Mouse (Mus musculus) limb, embryonic 15.5 days (tissue): ENCODE results near the gene Tcf7. TPM values are rescaled to one million over a fixed set of nuclear protein-coding genes. Genes with fewer than 3 reads are reported as not detected.

ENCODE experiments used
- ATAC-seq: fragments of 200-750 bp; cut with Nextera tagmentation; 2 replicates; pipeline ENCODE4 v1.8.0; 2017; ENCODE audit warnings: low read depth, moderate TSS enrichment; ENCODE audit not compliant: insufficient number of reproducible peaks, low FRiP score, low TSS enrichment
- H3K27ac ChIP-seq: fragments of 300-500 bp; sonication (generic); 2 replicates; pipeline ENCODE4 v1.5.1; 2015; ENCODE audit warnings: moderate library complexity, mild to moderate bottlenecking, inconsistent platforms
- H3K27me3 ChIP-seq: fragments of 300-500 bp; sonication (generic); 2 replicates; pipeline ENCODE4 v1.6.1; 2015; ENCODE audit warnings: inconsistent platforms
- H3K36me3 ChIP-seq: fragments of 300-500 bp; sonication (generic); 2 replicates; pipeline ENCODE4 v1.6.1; 2015; ENCODE audit warnings: inconsistent platforms
- H3K4me1 ChIP-seq: fragments of 300-500 bp; sonication (generic); 2 replicates; pipeline ENCODE4 v1.6.1; 2015; ENCODE audit warnings: inconsistent platforms
- H3K4me2 ChIP-seq: fragments of 300-500 bp; sonication (generic); 2 replicates; pipeline ENCODE4 v1.6.1; 2015; ENCODE audit warnings: mild to moderate bottlenecking, inconsistent platforms
- H3K4me3 ChIP-seq: fragments of 300-500 bp; sonication (generic); 2 replicates; pipeline ENCODE4 v1.5.1; 2015; ENCODE audit warnings: mild to moderate bottlenecking, inconsistent platforms
- H3K9ac ChIP-seq: fragments of 300-500 bp; sonication (generic); 2 replicates; pipeline ENCODE4 v1.6.1; 2015; ENCODE audit warnings: inconsistent platforms
- H3K9me3 ChIP-seq: fragments of 300-500 bp; sonication (generic); 2 replicates; pipeline ENCODE4 v1.6.1; 2016; ENCODE audit warnings: inconsistent platforms
- WGBS: fragments of 180-500 bp; shearing (Covaris S2); methylation state at CpG from one replicate; pipeline ENCODE4 v1.1.7; 2015; 5-methylcytosine and 5-hydroxymethylcytosine counted together
- polyA plus RNA-seq: library from polyadenylated mRNA; unstranded; fragments of >200 nt; fragmentation: Nextera tagmentation; extraction: Ambion mirVana; gene quantifications from 2 replicates; pipeline ENCODE4 v1.2.1, GENCODE M21; 2015

The Tcf7 gene
- polyA plus RNA-seq, 1 experiment from 2014 or later = 9.8 TPM

DNA sequence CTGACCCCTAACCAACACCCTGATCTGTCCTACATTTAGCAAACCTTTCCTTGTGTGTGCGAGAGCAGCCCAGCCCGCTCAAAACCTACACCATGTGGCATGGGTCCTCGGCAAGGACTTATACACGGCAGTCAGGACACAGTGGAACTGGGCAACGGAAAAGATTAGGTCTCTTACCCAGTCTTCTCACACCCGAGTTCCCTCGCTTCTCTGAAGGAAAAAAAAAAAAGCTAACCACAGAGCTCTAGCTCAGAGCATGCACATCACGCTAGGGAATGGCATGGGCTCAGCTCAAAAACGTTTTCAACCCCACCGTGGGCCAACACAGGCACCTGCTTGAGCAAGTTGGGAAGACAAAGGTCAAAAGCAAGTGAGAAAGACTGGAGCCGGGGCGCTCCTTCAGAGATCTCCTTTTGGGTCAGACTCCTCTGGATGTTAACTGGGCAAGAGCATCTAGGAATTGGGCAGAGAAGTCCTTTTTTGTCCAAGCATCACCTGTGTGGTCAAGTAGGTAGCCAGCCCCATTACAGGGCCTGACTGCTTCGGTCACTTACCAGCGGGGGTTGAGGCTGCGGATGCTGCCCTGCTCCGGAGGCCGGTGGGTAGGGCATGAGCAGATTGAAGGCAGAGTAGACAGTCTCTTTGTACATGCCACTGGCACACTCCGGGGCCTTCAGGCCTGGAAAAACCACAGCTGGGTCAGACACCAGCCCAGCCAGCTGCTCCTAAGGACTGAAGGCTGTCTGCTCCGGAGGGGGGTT, 1.1 kb downstream of the Tcf7 start:
- Histone ChIP-seq H3K9me3 (no peaks in the 10 kb centered on the region), H3K4me1 (peaks cover 38% of the 10 kb centered on the region), H3K27me3 (peaks cover 53% of the 10 kb centered on the region), H3K27ac (no peak overlapping the region), H3K4me2 (peak overlapping the region; percentile 95), H3K4me3 (peak overlapping the region; percentile 65), H3K36me3 (0 out of 2 replicates have a peak, but pooled peaks cover 2% of the 10 kb centered on the region), H3K9ac (no peak overlapping the region)
- WGBS = 65% methylated on average over 19 of the region's 19 CpGs
- no peak for ATAC-seq

DNA sequence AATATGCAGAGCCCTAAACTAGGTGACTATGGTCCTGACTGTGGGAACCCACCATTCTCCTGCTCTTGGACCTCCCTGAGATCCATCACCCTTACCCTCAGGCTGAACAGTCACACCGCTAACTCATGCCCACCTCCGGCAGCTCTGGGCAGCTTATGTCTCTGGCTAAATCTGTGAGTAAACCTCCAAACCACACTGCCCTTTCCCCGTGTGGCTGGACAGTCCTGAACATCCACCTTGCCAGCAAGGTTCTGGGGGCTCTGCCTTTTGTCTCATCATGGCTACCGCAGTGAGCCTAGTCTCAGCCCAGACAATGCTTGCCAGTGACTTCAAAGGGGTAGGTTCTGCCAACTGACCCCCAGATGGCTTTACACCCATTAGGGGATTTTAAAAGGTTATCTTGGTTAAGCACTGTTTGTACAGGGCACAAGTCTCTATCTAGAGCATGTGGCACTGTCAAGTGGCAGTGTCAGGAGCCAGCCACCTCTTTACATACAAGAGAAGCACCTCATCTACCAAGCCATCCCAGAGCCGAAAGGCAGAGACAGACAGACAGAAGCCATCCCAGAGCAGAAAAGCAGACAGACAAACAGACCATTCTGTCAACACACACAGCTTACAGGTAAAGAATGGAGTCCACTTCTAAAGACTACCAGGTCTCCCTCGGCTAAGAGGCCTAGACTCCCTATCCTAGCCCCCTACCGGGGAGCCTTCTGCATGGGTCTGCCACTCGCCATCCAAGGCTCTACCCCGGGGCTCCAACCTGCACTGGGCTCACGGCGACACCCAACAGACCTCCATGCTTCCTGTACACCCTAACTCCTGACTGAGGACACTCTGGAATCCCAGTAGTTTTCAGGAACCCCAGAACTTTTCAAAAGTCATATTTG, 2.0 kb downstream of the Tcf7 start:
- WGBS = 89% methylated on average over 11 of the region's 11 CpGs
- H3K4me2 ChIP-seq = no peak overlapping the region
- H3K9ac ChIP-seq = no peak overlapping the region
- no peak overlapping the region for H3K4me3 ChIP-seq
- peaks cover 44% of the 10 kb centered on the region for H3K27me3 ChIP-seq
- no peak for ATAC-seq
- 0 out of 2 replicates have a peak, but pooled peaks cover 2% of the 10 kb centered on the region for H3K36me3 ChIP-seq
- peaks cover 29% of the 10 kb centered on the region for H3K4me1 ChIP-seq
- H3K27ac ChIP-seq = no peak overlapping the region
- H3K9me3 ChIP-seq = no peaks in the 10 kb centered on the region

DNA sequence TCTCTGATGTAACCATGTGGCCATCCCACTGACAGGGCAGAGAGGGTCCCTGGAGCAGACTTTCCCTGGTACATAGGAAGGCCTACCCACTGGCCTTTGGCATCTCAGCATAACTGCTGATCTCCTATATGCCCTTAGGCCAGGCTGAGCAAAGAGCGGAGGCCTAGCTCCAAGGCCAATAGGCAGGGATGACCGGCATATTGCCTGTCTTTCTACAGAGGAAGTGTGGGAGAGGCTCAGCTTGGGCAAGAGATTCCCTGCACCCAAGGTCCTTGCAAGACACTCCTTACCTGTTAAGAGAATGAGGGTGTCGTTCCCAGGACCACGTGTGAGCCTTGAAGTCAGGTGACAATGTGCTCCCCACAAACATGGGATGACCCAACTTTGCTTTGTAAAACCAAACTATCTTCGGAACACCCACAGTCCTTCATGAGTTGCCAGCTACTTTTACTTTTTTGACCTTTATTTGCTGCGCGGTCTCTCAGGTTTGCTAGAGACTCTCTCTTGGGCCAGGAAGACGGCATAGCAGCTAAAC, 3.1 kb downstream of the Tcf7 start:
- Histone ChIP-seq H3K4me3 (no peak overlapping the region), H3K4me2 (no peak overlapping the region), H3K36me3 (0 out of 2 replicates have a peak, but pooled peaks cover 2% of the 10 kb centered on the region), H3K27ac (no peak overlapping the region), H3K4me1 (peaks cover 28% of the 10 kb centered on the region), H3K9me3 (no peaks in the 10 kb centered on the region), H3K9ac (no peak overlapping the region), H3K27me3 (peaks cover 34% of the 10 kb centered on the region)
- WGBS = 92% methylated on average over 8 of the region's 8 CpGs
- no peak for ATAC-seq

DNA sequence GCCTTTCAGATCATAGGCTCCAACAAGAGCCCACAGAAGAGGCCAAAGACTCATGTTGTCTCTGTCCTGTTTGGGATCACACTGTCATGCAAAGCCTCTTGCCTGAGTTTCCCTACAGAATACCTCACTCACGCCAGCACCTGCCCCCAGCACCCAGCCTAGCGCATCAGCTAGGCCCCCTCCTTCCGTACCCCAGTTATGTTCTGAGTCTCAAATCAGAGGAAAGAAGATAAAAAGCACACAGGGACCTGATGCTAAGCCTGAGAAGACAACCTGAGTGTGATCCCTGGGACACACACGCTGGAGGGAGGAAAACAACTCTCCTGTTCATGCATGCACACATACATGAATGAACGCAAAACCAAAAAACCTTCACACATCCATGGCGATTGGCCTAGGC, 3.8 kb downstream of the Tcf7 start:
- no peak overlapping the region for H3K4me3 ChIP-seq
- H3K4me2 ChIP-seq = no peak overlapping the region
- no peak overlapping the region for H3K27ac ChIP-seq
- ATAC-seq = no peak
- H3K9me3 ChIP-seq = no peaks in the 10 kb centered on the region
- 0 out of 2 replicates have a peak, but pooled peaks cover 2% of the 10 kb centered on the region for H3K36me3 ChIP-seq
- 92% methylated on average over 6 of the region's 6 CpGs for WGBS
- no peak overlapping the region for H3K9ac ChIP-seq
- H3K4me1 ChIP-seq = peaks cover 21% of the 10 kb centered on the region
- peaks cover 28% of the 10 kb centered on the region for H3K27me3 ChIP-seq

DNA sequence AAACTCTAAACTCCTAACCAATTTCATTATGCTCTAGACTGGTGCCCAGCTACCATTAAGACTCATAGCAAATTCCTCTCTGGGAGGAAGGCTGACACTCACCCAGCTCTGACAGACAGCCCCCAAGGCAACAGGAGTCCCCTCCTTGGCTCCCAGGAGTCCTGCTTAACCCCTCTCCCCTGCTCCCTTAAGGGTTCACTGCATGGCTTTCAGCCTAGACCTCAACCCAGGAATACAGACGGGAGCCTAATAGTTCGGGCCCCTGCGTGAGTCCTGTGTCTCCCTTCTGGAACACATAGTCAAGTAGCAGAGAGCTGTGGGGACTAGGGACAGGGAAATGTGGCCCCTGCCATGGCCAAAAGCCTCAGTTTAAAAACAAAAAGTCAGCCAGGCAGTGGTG, 4.7 kb downstream of the Tcf7 start:
- peaks cover 15% of the 10 kb centered on the region for H3K4me1 ChIP-seq
- no peak overlapping the region for H3K4me3 ChIP-seq
- H3K4me2 ChIP-seq = no peak overlapping the region
- no peak overlapping the region for H3K27ac ChIP-seq
- H3K9ac ChIP-seq = no peak overlapping the region
- H3K36me3 ChIP-seq = 0 out of 2 replicates have a peak, but pooled peaks cover 2% of the 10 kb centered on the region
- WGBS = 92% methylated on average over 3 of the region's 3 CpGs
- ATAC-seq = no peak
- no peaks in the 10 kb centered on the region for H3K9me3 ChIP-seq
- H3K27me3 ChIP-seq = peaks cover 24% of the 10 kb centered on the region; the same call in 1 of the 2 replicates

DNA sequence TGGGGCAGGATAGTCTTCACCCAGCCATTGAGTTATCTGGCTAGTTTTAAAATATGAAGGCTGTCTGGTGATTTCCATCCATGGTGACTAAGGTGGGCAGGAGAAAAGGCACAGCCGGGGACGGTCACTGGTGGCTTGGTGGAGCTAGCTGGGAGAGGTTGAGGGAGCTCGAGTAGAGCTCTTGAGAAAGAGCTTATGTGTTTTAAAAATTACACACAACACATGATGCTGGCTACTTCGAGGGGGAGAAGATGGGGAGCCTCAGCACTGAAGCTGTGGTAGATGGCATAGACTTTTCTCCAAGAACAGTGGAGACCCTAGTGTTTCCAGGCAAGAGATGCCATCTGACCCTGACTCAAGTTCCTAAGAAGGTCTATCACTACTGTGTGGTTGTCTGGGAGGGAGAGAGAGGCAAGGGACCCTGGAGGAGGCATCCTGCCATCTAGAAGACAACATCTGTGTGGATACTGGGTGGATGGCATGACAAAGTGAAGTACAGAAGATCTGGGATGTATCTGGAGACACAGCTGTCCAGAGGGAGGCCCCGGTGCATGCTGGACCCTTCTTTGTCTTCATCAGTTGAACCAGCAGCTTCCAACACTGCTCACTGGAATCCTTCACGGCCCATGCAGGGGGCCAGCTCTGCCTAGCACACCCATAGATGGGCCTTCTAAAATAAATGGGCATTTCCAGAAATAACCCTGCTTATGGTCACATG, 5.2 kb downstream of the Tcf7 start:
- Histone ChIP-seq H3K27ac (no peak overlapping the region), H3K27me3 (peaks cover 18% of the 10 kb centered on the region; the same call in 1 of the 2 replicates), H3K4me3 (no peak overlapping the region), H3K36me3 (0 out of 2 replicates have a peak, but pooled peaks cover 2% of the 10 kb centered on the region), H3K4me2 (no peak overlapping the region), H3K9me3 (no peaks in the 10 kb centered on the region), H3K9ac (no peak overlapping the region), H3K4me1 (peaks cover 15% of the 10 kb centered on the region)
- WGBS = 91% methylated on average over 6 of the region's 6 CpGs
- ATAC-seq = no peak

DNA sequence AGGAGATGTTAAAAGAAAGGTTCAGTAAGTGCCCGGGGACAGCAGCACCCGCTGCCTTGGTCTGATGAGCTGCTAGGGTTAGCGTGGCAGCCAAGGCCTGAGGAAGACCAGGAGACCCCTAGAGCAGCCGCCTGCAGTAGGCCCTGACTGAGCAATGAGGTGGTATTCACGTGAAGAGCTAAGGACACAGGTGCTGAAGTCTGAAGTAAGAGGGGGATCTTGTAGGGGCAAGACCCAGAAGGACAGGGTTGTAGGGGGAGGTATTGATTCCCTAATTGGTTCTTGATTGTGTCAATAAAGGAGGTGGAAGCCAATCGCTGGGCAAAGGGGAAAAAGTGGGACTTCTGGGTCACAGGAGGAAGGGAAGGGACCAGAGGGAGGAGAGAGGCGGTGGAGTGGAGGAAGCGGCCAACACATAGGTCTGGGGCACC, 5.8 kb downstream of the Tcf7 start:
- Histone ChIP-seq H3K9ac (no peak overlapping the region), H3K27ac (no peak overlapping the region), H3K4me2 (no peak overlapping the region), H3K4me1 (peaks cover 16% of the 10 kb centered on the region), H3K27me3 (peaks cover 14% of the 10 kb centered on the region; the same call in 1 of the 2 replicates), H3K4me3 (no peak overlapping the region), H3K9me3 (no peaks in the 10 kb centered on the region), H3K36me3 (0 out of 2 replicates have a peak, but pooled peaks cover 2% of the 10 kb centered on the region)
- WGBS = 91% methylated on average over 8 of the region's 8 CpGs
- ATAC-seq = no peak

DNA sequence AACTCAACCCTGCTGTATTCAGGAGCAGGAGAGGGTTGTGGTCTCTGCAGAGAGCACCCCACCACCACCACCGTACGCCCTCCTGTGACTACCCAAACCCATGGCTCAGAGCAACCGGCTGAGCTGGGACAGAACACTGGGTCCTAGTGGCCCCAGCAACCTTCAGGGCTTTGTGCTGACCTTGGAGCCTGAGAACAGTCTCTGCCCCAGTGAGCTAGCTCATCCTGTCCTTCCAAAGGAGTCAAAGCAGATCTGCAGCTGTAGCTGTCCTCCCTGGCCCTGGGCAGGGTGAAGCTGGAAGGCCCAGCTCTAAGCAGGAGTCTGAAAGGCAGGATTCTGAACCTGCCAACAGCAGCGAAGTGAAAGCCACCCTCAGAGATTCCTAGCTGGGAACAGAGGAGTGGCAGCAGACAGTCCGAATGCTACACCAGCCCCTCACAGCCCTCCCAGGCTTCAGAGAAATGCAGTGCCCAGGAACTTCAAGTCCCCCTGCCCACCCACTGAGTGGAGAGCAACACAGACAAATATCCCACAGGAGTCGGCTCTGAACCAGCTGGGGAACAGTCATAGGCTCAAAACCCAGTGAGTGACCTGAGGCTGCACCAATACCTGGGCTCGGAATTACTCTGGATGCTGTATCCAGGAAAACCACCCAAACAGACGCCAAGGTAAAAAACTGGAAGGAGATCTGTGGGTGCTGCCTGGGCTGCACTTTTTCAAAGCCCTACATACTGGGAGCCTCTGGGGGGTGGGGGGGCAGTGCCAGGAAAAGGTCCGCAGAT, 6.8 kb downstream of the Tcf7 start:
- 0 out of 2 replicates have a peak, but pooled peaks cover 2% of the 10 kb centered on the region for H3K36me3 ChIP-seq
- peaks cover 3% of the 10 kb centered on the region; the same call in 1 of the 2 replicates for H3K27me3 ChIP-seq
- no peak overlapping the region for H3K4me3 ChIP-seq
- H3K9me3 ChIP-seq = no peaks in the 10 kb centered on the region
- peaks cover 16% of the 10 kb centered on the region for H3K4me1 ChIP-seq
- no peak overlapping the region for H3K27ac ChIP-seq
- no peak overlapping the region for H3K4me2 ChIP-seq
- ATAC-seq = no peak
- WGBS = 82% methylated on average over 9 of the region's 9 CpGs
- H3K9ac ChIP-seq = no peak overlapping the region

DNA sequence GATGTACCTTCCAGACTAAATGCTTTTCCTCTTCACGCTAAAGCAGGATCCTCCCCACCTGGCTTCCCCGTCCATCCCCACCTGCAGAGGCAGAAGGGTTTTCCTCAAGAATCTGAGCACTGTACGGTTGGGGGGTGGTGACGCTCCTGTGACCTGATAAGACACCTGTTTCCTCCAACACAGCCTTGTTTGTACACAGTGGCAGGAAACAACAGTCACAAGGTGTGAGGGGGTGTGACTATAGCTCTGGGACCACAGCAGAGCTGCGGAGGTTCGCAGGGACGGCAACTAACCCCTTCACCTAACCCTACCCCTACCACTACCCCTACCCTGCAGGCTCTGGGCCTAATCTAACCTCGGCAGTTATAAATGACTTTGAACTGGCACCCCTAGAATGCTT, 7.4 kb downstream of the Tcf7 start:
- H3K27ac ChIP-seq = no peak overlapping the region
- WGBS = 85% methylated on average over 8 of the region's 8 CpGs
- 0 out of 2 replicates have a peak, but pooled peaks cover 2% of the 10 kb centered on the region for H3K36me3 ChIP-seq
- no peak overlapping the region for H3K4me3 ChIP-seq
- no peak overlapping the region for H3K9ac ChIP-seq
- ATAC-seq = no peak
- H3K4me2 ChIP-seq = no peak overlapping the region
- no peaks in the 10 kb centered on the region for H3K27me3 ChIP-seq
- no peaks in the 10 kb centered on the region for H3K9me3 ChIP-seq
- peaks cover 16% of the 10 kb centered on the region for H3K4me1 ChIP-seq

DNA sequence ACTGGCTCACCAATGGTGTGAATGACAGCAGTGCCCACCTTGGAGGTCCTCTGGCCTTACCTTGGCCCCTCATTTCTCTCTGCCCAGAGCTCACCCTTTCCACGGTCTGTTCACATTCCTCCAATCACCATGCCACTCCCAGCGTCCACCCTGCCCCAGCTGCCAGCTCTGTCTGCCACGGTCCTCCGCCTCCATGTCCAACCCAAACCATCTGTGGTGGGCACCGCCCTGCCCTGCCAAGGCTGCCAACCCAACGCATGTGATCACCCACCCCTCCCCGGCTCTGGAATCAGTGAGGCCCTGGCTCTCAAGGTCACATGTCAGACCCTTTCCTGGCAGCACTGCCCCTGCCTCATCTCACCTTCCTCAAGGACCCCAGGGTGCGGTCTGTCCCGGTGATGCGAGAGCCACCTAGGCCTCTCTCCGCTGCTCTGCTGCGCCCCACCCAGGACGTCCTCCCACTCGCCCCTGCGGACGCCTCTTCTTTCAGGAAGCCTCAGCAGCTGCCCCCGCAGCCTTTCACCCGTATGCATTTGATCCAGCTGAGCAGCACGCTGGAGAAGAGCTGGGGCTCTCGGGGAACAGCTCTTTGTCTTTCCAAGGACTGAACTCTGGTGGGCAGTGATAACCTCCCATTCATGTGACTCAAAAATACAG, 8.2 kb downstream of the Tcf7 start:
- Histone ChIP-seq H3K9ac (no peak overlapping the region), H3K36me3 (0 out of 2 replicates have a peak, but pooled peaks cover 2% of the 10 kb centered on the region), H3K27me3 (no peaks in the 10 kb centered on the region), H3K27ac (no peak overlapping the region), H3K4me2 (no peak overlapping the region), H3K4me1 (peaks cover 16% of the 10 kb centered on the region), H3K9me3 (no peaks in the 10 kb centered on the region), H3K4me3 (no peak overlapping the region)
- no peak for ATAC-seq
- 85% methylated on average over 20 of the region's 20 CpGs for WGBS
